Mouse (Mus musculus): ENCODE results near the gene Adamts2. TPM values are rescaled to one million over a fixed set of nuclear protein-coding genes. Genes with fewer than 3 reads are reported as not detected.

Adamts2 gene
- polyA plus RNA-seq, 1 experiment from 2014 or later, result 2.7 TPM

- Histone ChIP-seq H3K27ac (replicated peaks; ENCODE audit: low read depth, low read length) (no peak overlapping the region), H3K9me3 (ENCODE audit: control insufficient read depth, low read length) (0 out of 2 replicates have a peak, but pooled peaks cover 4% of the 10 kb centered on the region), H3K4me2 (ENCODE audit: low read length) (no peak overlapping the region), H3K36me3 (ENCODE audit: control insufficient read depth, insufficient read depth, low read length) (no peaks in the 10 kb centered on the region), H3K9ac (replicated peaks; ENCODE audit: low read length) (no peak overlapping the region), H3K4me3 (replicated peaks; ENCODE audit: low read depth, low read length) (no peak overlapping the region), H3K4me1 (ENCODE audit: control insufficient read depth, insufficient read depth, low read length) (peaks cover 5% of the 10 kb centered on the region; the same call in 1 of the 2 replicates), H3K27me3 (ENCODE audit: control insufficient read depth, insufficient read depth, low read length) (peaks cover 30% of the 10 kb centered on the region)
- WGBS, result 93% methylated on average over 3 of the region's 3 CpGs
- DNase-seq (no peak), ATAC-seq (ENCODE audit: low FRiP score, low TSS enrichment) (no peak)
Measured at GRCm38 (mm10) chr11:50845951-50846350, 244.1 kb downstream of the Adamts2 start.

- ATAC-seq (ENCODE audit: low FRiP score, low TSS enrichment) (no peak), DNase-seq (peak; percentile 20)
- H3K9ac ChIP-seq (replicated peaks; ENCODE audit: low read length), result no peak overlapping the region
- no peaks in the 10 kb centered on the region for H3K36me3 ChIP-seq (ENCODE audit: control insufficient read depth, insufficient read depth, low read length)
- 75% methylated on average over 5 of the region's 5 CpGs for WGBS
- H3K27ac ChIP-seq (replicated peaks; ENCODE audit: low read depth, low read length), result no peak overlapping the region
- 0 out of 2 replicates have a peak, but pooled peaks cover 4% of the 10 kb centered on the region for H3K9me3 ChIP-seq (ENCODE audit: control insufficient read depth, low read length)
- peaks cover 41% of the 10 kb centered on the region for H3K27me3 ChIP-seq (ENCODE audit: control insufficient read depth, insufficient read depth, low read length)
- H3K4me3 ChIP-seq (replicated peaks; ENCODE audit: low read depth, low read length), result no peak overlapping the region
- no peak overlapping the region for H3K4me2 ChIP-seq (ENCODE audit: low read length)
- peaks cover 8% of the 10 kb centered on the region for H3K4me1 ChIP-seq (ENCODE audit: control insufficient read depth, insufficient read depth, low read length)
Measured at GRCm38 (mm10) chr11:50847047-50847446, 245.2 kb downstream of the Adamts2 start.

GRCm38 (mm10) chr11:50848520-50849137, 246.7 kb downstream of the Adamts2 start:
- H3K4me3 ChIP-seq (replicated peaks; ENCODE audit: low read depth, low read length), result no peak overlapping the region

GRCm38 (mm10) chr11:50849310-50849709, 247.4 kb downstream of the Adamts2 start:
- H3K27ac ChIP-seq (replicated peaks; ENCODE audit: low read depth, low read length), result no peak overlapping the region
- no peak for ATAC-seq (ENCODE audit: low FRiP score, low TSS enrichment)
- no peak for DNase-seq
- peaks cover 54% of the 10 kb centered on the region for H3K27me3 ChIP-seq (ENCODE audit: control insufficient read depth, insufficient read depth, low read length)
- H3K4me2 ChIP-seq (ENCODE audit: low read length), result no peak overlapping the region
- no peaks in the 10 kb centered on the region for H3K36me3 ChIP-seq (ENCODE audit: control insufficient read depth, insufficient read depth, low read length)
- 12% methylated on average over 10 of the region's 10 CpGs for WGBS
- H3K4me1 ChIP-seq (ENCODE audit: control insufficient read depth, insufficient read depth, low read length), result peaks cover 8% of the 10 kb centered on the region
- H3K9ac ChIP-seq (replicated peaks; ENCODE audit: low read length), result no peak overlapping the region
- 0 out of 2 replicates have a peak, but pooled peaks cover 4% of the 10 kb centered on the region for H3K9me3 ChIP-seq (ENCODE audit: control insufficient read depth, low read length)
- no peak overlapping the region for H3K4me3 ChIP-seq (replicated peaks; ENCODE audit: low read depth, low read length)

More at GRCm38 (mm10) chr11:50848520-50849137, 246.7 kb downstream of the Adamts2 start:
- Histone ChIP-seq H3K36me3 (ENCODE audit: control insufficient read depth, insufficient read depth, low read length) (no peaks in the 10 kb centered on the region), H3K4me2 (ENCODE audit: low read length) (no peak overlapping the region), H3K4me1 (ENCODE audit: control insufficient read depth, insufficient read depth, low read length) (peaks cover 8% of the 10 kb centered on the region), H3K27ac (replicated peaks; ENCODE audit: low read depth, low read length) (no peak overlapping the region), H3K9ac (replicated peaks; ENCODE audit: low read length) (no peak overlapping the region), H3K9me3 (ENCODE audit: control insufficient read depth, low read length) (0 out of 2 replicates have a peak, but pooled peaks cover 4% of the 10 kb centered on the region), H3K27me3 (ENCODE audit: control insufficient read depth, insufficient read depth, low read length) (peaks cover 54% of the 10 kb centered on the region)
- ATAC-seq (ENCODE audit: low FRiP score, low TSS enrichment) (no peak), DNase-seq (no peak)
- 37% methylated on average over 3 of the region's 3 CpGs for WGBS

- 0 out of 2 replicates have a peak, but pooled peaks cover 4% of the 10 kb centered on the region for H3K9me3 ChIP-seq (ENCODE audit: control insufficient read depth, low read length)
- H3K36me3 ChIP-seq (ENCODE audit: control insufficient read depth, insufficient read depth, low read length), result no peaks in the 10 kb centered on the region
- peak within 1 kb of the TSS; percentile 46 for H3K4me3 ChIP-seq (replicated peaks; ENCODE audit: low read depth, low read length)
- H3K27ac ChIP-seq (replicated peaks; ENCODE audit: low read depth, low read length), result no peak within 1 kb of the TSS
- peaks cover 54% of the 10 kb centered on the region for H3K27me3 ChIP-seq (ENCODE audit: control insufficient read depth, insufficient read depth, low read length)
- DNase-seq (peak; percentile 5), ATAC-seq (ENCODE audit: low FRiP score, low TSS enrichment) (no peak)
- peaks cover 8% of the 10 kb centered on the region for H3K4me1 ChIP-seq (ENCODE audit: control insufficient read depth, insufficient read depth, low read length)
- WGBS, result 3% methylated on average over 11 of the region's 11 CpGs
- peak within 1 kb of the TSS; percentile 59; the same call in 1 of the 2 replicates for H3K9ac ChIP-seq (replicated peaks; ENCODE audit: low read length)
- H3K4me2 ChIP-seq (ENCODE audit: low read length), result peak within 1 kb of the TSS; percentile 92
Measured at GRCm38 (mm10) chr11:50850177-50850735, 248.4 kb downstream of the Adamts2 start, which contains the start of gene Grm6. TSS of gene Grm6 (plus strand) at chr11:50850685.

GRCm38 (mm10) chr11:50850989-50851601, 249.2 kb downstream of the Adamts2 start:
- peak; percentile 61 for DNase-seq
- Histone ChIP-seq H3K9me3 (ENCODE audit: control insufficient read depth, low read length) (0 out of 2 replicates have a peak, but pooled peaks cover 4% of the 10 kb centered on the region), H3K4me2 (ENCODE audit: low read length) (peak overlapping the region; percentile 92), H3K27ac (replicated peaks; ENCODE audit: low read depth, low read length) (no peak overlapping the region), H3K9ac (replicated peaks; ENCODE audit: low read length) (peak overlapping the region; percentile 59; the same call in 1 of the 2 replicates), H3K4me1 (ENCODE audit: control insufficient read depth, insufficient read depth, low read length) (peaks cover 8% of the 10 kb centered on the region), H3K27me3 (ENCODE audit: control insufficient read depth, insufficient read depth, low read length) (peaks cover 54% of the 10 kb centered on the region), H3K4me3 (replicated peaks; ENCODE audit: low read depth, low read length) (peak overlapping the region; percentile 46), H3K36me3 (ENCODE audit: control insufficient read depth, insufficient read depth, low read length) (no peaks in the 10 kb centered on the region)
- WGBS, result under 1% methylated on average over 72 of the region's 72 CpGs
- 0 out of 2 replicates have a peak, but pooled peaks have one; percentile 6 for ATAC-seq (ENCODE audit: low FRiP score, low TSS enrichment)

Other genes starting within 250 kb of the Adamts2 start
- 0.32 and 0.77 TPM in 2 replicates for gene Cby3, start 247.6 kb upstream of the Adamts2 start, polyA plus RNA-seq (2014; fragmentation: Nextera tagmentation; extraction: Ambion mirVana)
- gene Hnrnph1, start 225.1 kb upstream of the Adamts2 start, polyA plus RNA-seq (2014; fragmentation: Nextera tagmentation; extraction: Ambion mirVana), result 539 and 584 TPM in 2 replicates
- gene Rufy1, start 171.0 kb upstream of the Adamts2 start, polyA plus RNA-seq (2014; fragmentation: Nextera tagmentation; extraction: Ambion mirVana), result 25.0 and 31.6 TPM in 2 replicates
- 61.3 and 83.5 TPM in 2 replicates for gene Zfp354c, start 225.6 kb downstream of the Adamts2 start, polyA plus RNA-seq (2014; fragmentation: Nextera tagmentation; extraction: Ambion mirVana)
- 1.6 and 1.9 TPM in 2 replicates for gene Zfp879, start 239.5 kb downstream of the Adamts2 start, polyA plus RNA-seq (2014; fragmentation: Nextera tagmentation; extraction: Ambion mirVana)
- gene Grm6, start 248.6 kb downstream of the Adamts2 start, polyA plus RNA-seq (2014; fragmentation: Nextera tagmentation; extraction: Ambion mirVana), result not detected in 2 replicates

Data from midbrain, embryonic 14.5 days (tissue).